Mouse (Mus musculus): ENCODE data around the gene Msn.

DNA sequence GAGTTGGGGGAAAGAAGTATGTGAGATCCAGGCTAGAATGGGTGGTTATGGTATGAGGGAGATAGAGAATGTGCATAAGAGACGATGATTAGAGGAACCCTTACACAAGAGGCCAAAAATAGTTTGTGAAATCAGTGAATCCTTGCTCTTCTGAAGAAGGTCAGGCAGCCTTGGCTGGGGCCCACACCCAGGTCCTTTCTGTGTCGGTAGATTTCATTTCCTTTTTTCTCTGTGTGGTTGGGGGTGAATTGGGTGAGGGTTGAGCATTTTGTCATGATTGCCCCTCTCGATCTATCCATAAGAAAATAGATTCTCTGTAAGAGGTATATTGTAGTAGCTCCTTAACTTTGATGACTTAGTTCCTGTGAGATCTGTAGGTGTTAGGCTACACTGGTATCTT, 31.0 kb downstream of the Msn start:
- TF ChIP-seq CTCF (IDR thresholded peaks at IDR 0.05; ENCODE audit: extremely low read depth, insufficient read depth, insufficient read length, insufficient replicate concordance) (no peak), POLR2A (IDR thresholded peaks at IDR 0.05; ENCODE audit: low read depth, low read length) (no peak)

All from spleen, adult 2 months (tissue).